In genomic region chr13:103119728-103120127, GRCm38 (mm10) we compare ENCODE assay signal across 17 mouse cellular contexts.
"Had no signal": no experiment of that assay in that cellular context is flagged by ENCODE, and none has a peak within 500 bp of the region (broad histone marks: within the 10 kb centered on the region; RNA-seq: fewer than 3 reads in every experiment).

No protein-coding gene starts in this region.

- H3K36me3 ChIP-seq: liver, embryonic 12.5 days; midbrain, embryonic 10.5 days; midbrain, embryonic 13.5 days; neural tube, embryonic 13.5 days; neural tube, embryonic 15.5 days had no signal

- H3K27ac ChIP-seq: liver, embryonic 12.5 days; liver, embryonic 14.5 days; neural tube, embryonic 15.5 days had no signal

- H3K27me3 ChIP-seq: liver, embryonic 12.5 days; midbrain, embryonic 13.5 days; neural tube, embryonic 13.5 days; neural tube, embryonic 15.5 days had no signal

- DNase-seq: lung, adult 18-20 months; lung, postnatal 14 days; retina, postnatal 1 day; right cerebral cortex, adult 18-20 months; right cerebral cortex, postnatal 25 days; right cerebral cortex, postnatal 4 days; spleen, adult 18-20 months; thymus, adult 18-20 months; thymus, postnatal 14 days; thymus, postnatal 36 days had no signal

- ATAC-seq: liver, embryonic 12.5 days had no signal

- H3K4me3 ChIP-seq: liver, embryonic 12.5 days; midbrain, embryonic 13.5 days; myocyte; neural tube, embryonic 13.5 days; neural tube, embryonic 15.5 days had no signal

- H3K9ac ChIP-seq: liver, embryonic 12.5 days; liver, embryonic 14.5 days; midbrain, embryonic 13.5 days; neural tube, embryonic 15.5 days had no signal

- H3K4me1 ChIP-seq: liver, embryonic 12.5 days had no signal

- H3K4me2 ChIP-seq: liver, embryonic 12.5 days; neural tube, embryonic 15.5 days had no signal

- H3K9me3 ChIP-seq: liver, embryonic 12.5 days; midbrain, embryonic 10.5 days; midbrain, embryonic 13.5 days; neural tube, embryonic 13.5 days; neural tube, embryonic 15.5 days had no signal
